Mouse (Mus musculus): ENCODE data around the gene Gzmd. TPM values are rescaled to one million over a fixed set of nuclear protein-coding genes. Genes with fewer than 3 reads are reported as not detected.
"Not testable (repeated sequence)": the region's sequence is repeated elsewhere in the genome, so short reads cannot be mapped to it uniquely, and the experiment has no call there.

The Gzmd gene
- polyA plus RNA-seq, 1 experiment from 2014 or later = not detected

DNA sequence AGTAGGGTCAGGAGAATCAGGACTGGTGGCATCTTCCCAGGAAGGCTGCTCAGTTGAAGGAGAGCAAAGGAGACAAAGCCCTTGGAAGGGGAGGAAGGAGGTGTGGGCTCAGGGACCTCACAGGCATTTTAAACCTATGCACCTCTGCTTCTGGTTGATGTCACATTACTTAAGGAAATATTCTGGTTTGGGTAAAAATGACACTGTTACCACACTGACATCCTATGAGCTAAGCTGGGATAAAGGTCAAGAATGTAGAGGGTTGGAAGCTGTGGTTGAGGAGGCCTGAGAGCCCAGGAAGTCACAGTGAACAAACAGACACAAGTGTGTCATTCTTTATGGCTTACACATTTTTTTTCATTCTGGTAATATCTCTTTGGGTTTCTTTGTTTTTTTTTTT lies 11.9 kb downstream of the Gzmd start, which contains the start of gene Gzme:
Gene Gzme (minus strand): TSS at position 101 of the 400 bp plus-strand sequence.
- Histone ChIP-seq H3K4me1 (replicated peaks) (no peaks in the 10 kb centered on the region), H3K36me3 (no peaks in the 10 kb centered on the region), H3K9me3 (no peaks in the 10 kb centered on the region), H3K27ac (no peak within 1 kb of the TSS), H3K27me3 (no peaks in the 10 kb centered on the region), H3K4me3 (replicated peaks) (no peak within 1 kb of the TSS), H3K4me2 (no peak within 1 kb of the TSS), H3K9ac (replicated peaks) (no peak within 1 kb of the TSS)
- ATAC-seq (ENCODE audit: insufficient number of reproducible peaks, insufficient read depth, low FRiP score, low TSS enrichment, low read depth) = no peak

- H3K4me1 ChIP-seq (replicated peaks); H3K4me2 ChIP-seq; H3K9me3 ChIP-seq; ATAC-seq (ENCODE audit: insufficient number of reproducible peaks, insufficient read depth, low FRiP score, low TSS enrichment, low read depth); H3K36me3 ChIP-seq; H3K9ac ChIP-seq (replicated peaks); H3K4me3 ChIP-seq (replicated peaks); H3K27ac ChIP-seq; H3K27me3 ChIP-seq: not testable (repeated sequence)
- 90% methylated on average over 33 of the region's 33 CpGs for WGBS
Measured at GRCm38 (mm10) chr14:56115531-56116310, 16.7 kb downstream of the Gzmd start.

GRCm38 (mm10) chr14:56105447-56106180 lies 26.8 kb downstream of the Gzmd start:
- no peak for ATAC-seq (ENCODE audit: insufficient number of reproducible peaks, insufficient read depth, low FRiP score, low TSS enrichment, low read depth)
- no peak overlapping the region for H3K27ac ChIP-seq
- H3K36me3 ChIP-seq = no peaks in the 10 kb centered on the region
- no peak overlapping the region for H3K4me3 ChIP-seq (replicated peaks)
- 83% methylated on average over 13 of the region's 13 CpGs for WGBS
- no peak overlapping the region for H3K9ac ChIP-seq (replicated peaks)
- no peaks in the 10 kb centered on the region for H3K27me3 ChIP-seq
- H3K9me3 ChIP-seq = no peaks in the 10 kb centered on the region
- no peaks in the 10 kb centered on the region for H3K4me1 ChIP-seq (replicated peaks)
- no peak overlapping the region for H3K4me2 ChIP-seq

DNA sequence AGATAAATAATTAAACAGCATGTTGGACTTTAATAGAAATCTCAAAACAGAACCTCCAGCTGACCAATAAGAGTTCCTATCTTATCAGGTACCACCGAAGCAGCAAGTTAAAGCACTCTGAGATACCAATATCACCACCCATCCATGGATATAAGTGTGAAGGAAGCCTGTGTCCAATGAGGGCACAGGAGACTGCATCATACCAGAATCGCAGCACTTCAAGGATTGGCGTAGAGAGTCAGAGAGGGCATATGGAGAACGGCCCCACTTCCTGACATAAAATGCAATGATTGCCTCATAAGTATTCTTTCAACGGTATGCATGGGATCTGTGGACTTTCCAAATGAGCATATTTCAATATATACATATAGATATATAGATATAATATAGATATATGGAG lies 27.4 kb downstream of the Gzmd start:
- 88% methylated on average over 5 of the region's 5 CpGs for WGBS
- Histone ChIP-seq H3K4me1 (replicated peaks) (no peaks in the 10 kb centered on the region), H3K4me3 (replicated peaks) (no peak overlapping the region), H3K9me3 (no peaks in the 10 kb centered on the region), H3K36me3 (no peaks in the 10 kb centered on the region), H3K27ac (no peak overlapping the region), H3K27me3 (no peaks in the 10 kb centered on the region), H3K9ac (replicated peaks) (no peak overlapping the region), H3K4me2 (no peak overlapping the region)
- no peak for ATAC-seq (ENCODE audit: insufficient number of reproducible peaks, insufficient read depth, low FRiP score, low TSS enrichment, low read depth)

GRCm38 (mm10) chr14:56103452-56103851 lies 29.0 kb downstream of the Gzmd start:
- no peak for ATAC-seq (ENCODE audit: insufficient number of reproducible peaks, insufficient read depth, low FRiP score, low TSS enrichment, low read depth)
- no peaks in the 10 kb centered on the region for H3K36me3 ChIP-seq
- no peak overlapping the region for H3K27ac ChIP-seq
- no peaks in the 10 kb centered on the region for H3K27me3 ChIP-seq
- H3K9ac ChIP-seq (replicated peaks) = no peak overlapping the region
- H3K4me3 ChIP-seq (replicated peaks) = no peak overlapping the region
- no peak overlapping the region for H3K4me2 ChIP-seq
- H3K9me3 ChIP-seq = no peaks in the 10 kb centered on the region
- no peaks in the 10 kb centered on the region for H3K4me1 ChIP-seq (replicated peaks)
- 82% methylated on average over 3 of the region's 3 CpGs for WGBS

GRCm38 (mm10) chr14:56102386-56102785 lies 30.0 kb downstream of the Gzmd start, which contains the start of gene Ctsg:
Ctsg (minus strand) TSS chr14:56102574.
- no peaks in the 10 kb centered on the region for H3K36me3 ChIP-seq
- no peak within 1 kb of the TSS for H3K4me3 ChIP-seq (replicated peaks)
- no peak within 1 kb of the TSS for H3K9ac ChIP-seq (replicated peaks)
- no peaks in the 10 kb centered on the region for H3K9me3 ChIP-seq
- ATAC-seq (ENCODE audit: insufficient number of reproducible peaks, insufficient read depth, low FRiP score, low TSS enrichment, low read depth) = no peak
- no peak within 1 kb of the TSS for H3K4me2 ChIP-seq
- H3K27me3 ChIP-seq = no peaks in the 10 kb centered on the region
- H3K4me1 ChIP-seq (replicated peaks) = no peaks in the 10 kb centered on the region
- no peak within 1 kb of the TSS for H3K27ac ChIP-seq
- WGBS = 78% methylated on average over 10 of the region's 10 CpGs

- no peak overlapping the region for H3K9ac ChIP-seq (replicated peaks)
- 76% methylated on average over 4 of the region's 4 CpGs for WGBS
- H3K4me1 ChIP-seq (replicated peaks) = no peaks in the 10 kb centered on the region
- H3K27ac ChIP-seq = no peak overlapping the region
- no peak overlapping the region for H3K4me3 ChIP-seq (replicated peaks)
- no peaks in the 10 kb centered on the region for H3K27me3 ChIP-seq
- H3K9me3 ChIP-seq = no peaks in the 10 kb centered on the region
- no peak overlapping the region for H3K4me2 ChIP-seq
- H3K36me3 ChIP-seq = no peaks in the 10 kb centered on the region
- ATAC-seq (ENCODE audit: insufficient number of reproducible peaks, insufficient read depth, low FRiP score, low TSS enrichment, low read depth) = no peak
Measured at GRCm38 (mm10) chr14:56098940-56099339, 33.5 kb downstream of the Gzmd start.

DNA sequence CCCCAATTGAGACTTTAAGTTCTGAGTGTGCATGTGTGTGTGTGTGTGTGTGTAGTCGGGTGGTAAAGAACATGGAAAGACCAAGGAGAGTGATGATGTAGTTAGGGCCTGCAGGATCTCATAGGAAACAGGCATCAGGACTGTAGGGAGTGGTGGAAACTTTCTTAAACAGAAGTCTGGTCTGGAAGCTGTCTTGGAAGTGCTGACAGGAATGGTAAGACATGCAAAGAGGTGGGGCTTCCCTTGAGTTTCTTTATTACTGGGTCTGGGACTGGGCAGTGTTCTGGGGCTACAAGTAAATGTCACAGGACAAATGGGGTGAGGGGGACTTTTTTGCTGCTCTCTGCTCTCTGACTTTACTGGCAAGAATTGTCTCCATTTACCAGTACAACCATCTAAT lies 34.8 kb downstream of the Gzmd start:
- H3K9me3 ChIP-seq = no peaks in the 10 kb centered on the region
- 83% methylated on average over 1 of the region's 1 CpGs for WGBS
- no peak overlapping the region for H3K27ac ChIP-seq
- H3K4me1 ChIP-seq (replicated peaks) = no peaks in the 10 kb centered on the region
- no peak for ATAC-seq (ENCODE audit: insufficient number of reproducible peaks, insufficient read depth, low FRiP score, low TSS enrichment, low read depth)
- H3K36me3 ChIP-seq = no peaks in the 10 kb centered on the region
- no peak overlapping the region for H3K4me2 ChIP-seq
- no peak overlapping the region for H3K4me3 ChIP-seq (replicated peaks)
- H3K27me3 ChIP-seq = no peaks in the 10 kb centered on the region
- no peak overlapping the region for H3K9ac ChIP-seq (replicated peaks)

- H3K27ac ChIP-seq = no peak overlapping the region
- no peak overlapping the region for H3K4me3 ChIP-seq (replicated peaks)
- no peaks in the 10 kb centered on the region for H3K4me1 ChIP-seq (replicated peaks)
- no peaks in the 10 kb centered on the region for H3K9me3 ChIP-seq
- WGBS = 82% methylated on average over 2 of the region's 2 CpGs
- no peak for ATAC-seq (ENCODE audit: insufficient number of reproducible peaks, insufficient read depth, low FRiP score, low TSS enrichment, low read depth)
- H3K9ac ChIP-seq (replicated peaks) = no peak overlapping the region
- H3K27me3 ChIP-seq = no peaks in the 10 kb centered on the region
- no peaks in the 10 kb centered on the region for H3K36me3 ChIP-seq
- H3K4me2 ChIP-seq = no peak overlapping the region
Measured at GRCm38 (mm10) chr14:56093353-56093752, 39.1 kb downstream of the Gzmd start.

DNA sequence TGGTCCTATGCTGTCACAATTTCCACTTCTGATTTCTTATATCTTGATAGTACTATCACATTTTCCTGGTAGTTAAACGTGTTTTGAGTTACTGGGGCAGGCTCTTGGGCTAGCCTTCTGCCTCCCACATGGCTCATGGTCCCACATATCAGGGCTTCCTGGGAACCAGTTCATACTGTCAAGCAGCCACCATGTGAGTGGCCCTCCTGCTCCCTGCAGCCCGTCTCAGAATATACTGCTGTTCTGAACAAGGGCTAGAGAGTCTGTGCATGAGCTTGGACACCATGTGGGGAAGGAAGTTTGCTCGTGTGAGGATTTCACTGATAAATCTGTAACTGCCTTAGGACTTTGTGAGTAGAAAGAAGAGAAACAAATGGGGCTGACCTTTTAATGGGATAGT lies 45.7 kb downstream of the Gzmd start:
- H3K27me3 ChIP-seq = no peaks in the 10 kb centered on the region
- no peak for ATAC-seq (ENCODE audit: insufficient number of reproducible peaks, insufficient read depth, low FRiP score, low TSS enrichment, low read depth)
- WGBS = 70% methylated on average over 3 of the region's 3 CpGs
- no peak overlapping the region for H3K27ac ChIP-seq
- no peaks in the 10 kb centered on the region for H3K36me3 ChIP-seq
- H3K4me1 ChIP-seq (replicated peaks) = no peaks in the 10 kb centered on the region
- no peak overlapping the region for H3K4me2 ChIP-seq
- H3K9ac ChIP-seq (replicated peaks) = no peak overlapping the region
- no peaks in the 10 kb centered on the region for H3K9me3 ChIP-seq
- no peak overlapping the region for H3K4me3 ChIP-seq (replicated peaks)

DNA sequence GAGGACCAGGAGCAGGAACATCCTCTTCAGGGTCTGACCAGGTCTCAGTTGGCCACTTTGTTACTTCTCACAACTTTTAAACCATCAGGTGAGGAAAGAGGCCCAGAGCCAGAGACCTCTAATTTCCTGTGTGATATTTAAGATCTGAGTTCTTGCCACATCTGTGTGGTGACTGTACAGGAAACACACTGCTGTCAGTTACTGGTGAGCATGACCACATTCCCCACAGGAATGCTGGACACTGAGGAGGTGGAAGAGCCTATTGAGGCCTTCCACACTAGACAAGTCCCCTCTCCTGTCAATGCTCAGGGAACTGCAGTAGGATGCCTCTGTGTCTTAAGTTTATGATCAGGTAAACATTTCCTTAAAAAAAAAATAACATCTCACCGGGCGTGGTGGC lies 47.2 kb downstream of the Gzmd start, which contains the start of gene Mcpt8:
Gene Mcpt8 (minus strand): TSS at position 107 of the 400 bp plus-strand sequence.
- 98% methylated on average over 2 of the region's 2 CpGs for WGBS
- Histone ChIP-seq H3K9ac (replicated peaks) (no peak within 1 kb of the TSS), H3K4me2 (no peak within 1 kb of the TSS), H3K36me3 (no peaks in the 10 kb centered on the region), H3K27ac (no peak within 1 kb of the TSS), H3K4me1 (replicated peaks) (no peaks in the 10 kb centered on the region), H3K9me3 (no peaks in the 10 kb centered on the region), H3K4me3 (replicated peaks) (no peak within 1 kb of the TSS), H3K27me3 (no peaks in the 10 kb centered on the region)
- ATAC-seq (ENCODE audit: insufficient number of reproducible peaks, insufficient read depth, low FRiP score, low TSS enrichment, low read depth) = no peak
